Mouse (Mus musculus): ENCODE data around the gene Shtn1. TPM values are rescaled to one million over a fixed set of nuclear protein-coding genes. Genes with fewer than 3 reads are reported as not detected.

Gene Shtn1
- polyA plus RNA-seq, 1 experiment = 6.4 TPM

GRCm38 (mm10) chr19:59053931-59054631 is 21.8 kb downstream of the Shtn1 start:
- TF ChIP-seq POLR2A (IDR thresholded peaks at IDR 0.05; ENCODE audit: borderline replicate concordance, extremely low read depth, low read depth, low read length) = no peak
- TF ChIP-seq CTCF (IDR thresholded peaks at IDR 0.05; ENCODE audit: insufficient read depth, low read length) = no peak
- Histone ChIP-seq H3K4me3 (replicated peaks; ENCODE audit: extremely low read depth, low read depth, low read length) (no peak overlapping the region), H3K4me1 (ENCODE audit: control insufficient read depth, insufficient read depth, low read length) (no peaks in the 10 kb centered on the region)
- 94% methylated on average over 6 of the region's 6 CpGs for WGBS
- DNase-seq = no peak

GRCm38 (mm10) chr19:59052783-59053490 is 23.0 kb downstream of the Shtn1 start:
- TF ChIP-seq POLR2A (IDR thresholded peaks at IDR 0.05; ENCODE audit: borderline replicate concordance, extremely low read depth, low read depth, low read length) = no peak
- no peak for TF ChIP-seq CTCF (IDR thresholded peaks at IDR 0.05; ENCODE audit: insufficient read depth, low read length)
- no peak for DNase-seq

DNA sequence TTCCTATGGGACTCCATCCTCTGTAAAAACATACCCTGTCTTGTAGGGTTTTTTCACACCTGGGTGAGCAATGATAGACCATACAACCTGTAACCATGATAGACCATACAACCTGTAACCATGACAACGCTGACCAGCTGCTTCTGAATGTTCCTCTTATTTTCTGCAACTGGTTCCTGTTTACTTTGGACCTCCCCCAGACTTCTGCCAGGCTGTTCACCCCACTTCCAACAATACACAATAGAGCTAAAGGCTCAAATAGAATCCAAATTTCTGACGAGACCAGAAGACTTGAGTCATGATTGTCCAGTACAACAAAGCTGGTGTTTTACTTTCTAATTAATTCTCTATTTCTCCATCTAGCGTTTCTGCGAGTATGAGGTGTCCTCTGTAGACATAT is 23.8 kb downstream of the Shtn1 start:
- TF ChIP-seq CTCF (IDR thresholded peaks at IDR 0.05; ENCODE audit: insufficient read depth, low read length) = no peak
- TF ChIP-seq POLR2A (IDR thresholded peaks at IDR 0.05; ENCODE audit: borderline replicate concordance, extremely low read depth, low read depth, low read length) = no peak
- no peak for DNase-seq
- H3K4me1 ChIP-seq (ENCODE audit: control insufficient read depth, insufficient read depth, low read length) = no peaks in the 10 kb centered on the region
- no peak overlapping the region for H3K4me3 ChIP-seq (replicated peaks; ENCODE audit: extremely low read depth, low read depth, low read length)
- 45% methylated on average over 4 of the region's 4 CpGs for WGBS

More at GRCm38 (mm10) chr19:59052783-59053490, 23.0 kb downstream of the Shtn1 start:
- H3K4me1 ChIP-seq (ENCODE audit: control insufficient read depth, insufficient read depth, low read length) = no peaks in the 10 kb centered on the region
- 77% methylated on average over 9 of the region's 9 CpGs for WGBS
- no peak overlapping the region for H3K4me3 ChIP-seq (replicated peaks; ENCODE audit: extremely low read depth, low read depth, low read length)

DNA sequence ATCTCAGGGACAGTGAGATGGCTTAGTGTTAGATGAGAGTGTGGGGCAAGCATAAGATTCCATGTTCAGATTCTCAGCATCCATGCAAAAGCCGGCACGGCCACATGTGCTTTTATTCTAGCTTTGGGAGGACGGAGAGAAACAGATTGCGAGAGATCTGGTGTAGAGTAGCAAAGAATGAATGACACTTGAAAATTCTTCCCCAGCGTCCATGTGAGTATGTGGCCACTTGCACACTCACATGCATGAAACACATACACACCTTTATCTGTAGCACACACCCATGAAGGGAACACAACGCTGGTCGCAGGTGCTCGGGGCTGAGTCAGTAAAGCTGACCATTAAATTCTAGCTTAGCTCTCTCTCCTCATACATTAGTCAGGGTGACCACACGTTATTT is 24.3 kb downstream of the Shtn1 start:
- H3K4me1 ChIP-seq (ENCODE audit: control insufficient read depth, insufficient read depth, low read length) = no peaks in the 10 kb centered on the region
- DNase-seq = no peak
- TF ChIP-seq CTCF (IDR thresholded peaks at IDR 0.05; ENCODE audit: insufficient read depth, low read length) (no peak), POLR2A (IDR thresholded peaks at IDR 0.05; ENCODE audit: borderline replicate concordance, extremely low read depth, low read depth, low read length) (no peak)
- H3K4me3 ChIP-seq (replicated peaks; ENCODE audit: extremely low read depth, low read depth, low read length) = no peak overlapping the region
- 85% methylated on average over 9 of the region's 9 CpGs for WGBS

DNA sequence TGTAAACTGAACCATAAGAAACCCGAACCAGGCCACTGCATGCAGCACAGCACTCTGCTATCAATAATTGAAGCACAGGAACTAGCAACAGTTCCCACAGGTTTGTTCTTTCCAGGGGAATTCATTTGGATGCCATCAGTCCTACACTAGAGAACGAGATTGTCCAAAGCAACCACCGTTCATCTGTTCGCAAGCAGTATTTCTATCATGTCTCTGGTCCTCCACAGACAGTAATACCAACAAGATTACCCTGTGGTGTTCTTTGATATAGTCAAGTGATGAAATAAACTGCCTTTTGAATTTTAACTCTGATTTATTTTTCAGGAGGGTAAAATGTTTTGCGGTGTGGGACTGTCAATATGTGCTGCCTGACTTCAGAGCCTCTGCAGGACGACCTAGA is 27.0 kb downstream of the Shtn1 start:
- TF ChIP-seq CTCF (IDR thresholded peaks at IDR 0.05; ENCODE audit: insufficient read depth, low read length) (no peak), POLR2A (IDR thresholded peaks at IDR 0.05; ENCODE audit: borderline replicate concordance, extremely low read depth, low read depth, low read length) (no peak)
- no peaks in the 10 kb centered on the region for H3K4me1 ChIP-seq (ENCODE audit: control insufficient read depth, insufficient read depth, low read length)
- H3K4me3 ChIP-seq (replicated peaks; ENCODE audit: extremely low read depth, low read depth, low read length) = no peak overlapping the region
- 84% methylated on average over 6 of the region's 6 CpGs for WGBS
- DNase-seq = no peak

- 85% methylated on average over 5 of the region's 5 CpGs for WGBS
- no peak for DNase-seq
- no peaks in the 10 kb centered on the region for H3K4me1 ChIP-seq (ENCODE audit: control insufficient read depth, insufficient read depth, low read length)
- no peak for TF ChIP-seq POLR2A (IDR thresholded peaks at IDR 0.05; ENCODE audit: borderline replicate concordance, extremely low read depth, low read depth, low read length)
- no peak for TF ChIP-seq CTCF (IDR thresholded peaks at IDR 0.05; ENCODE audit: insufficient read depth, low read length)
- no peak overlapping the region for H3K4me3 ChIP-seq (replicated peaks; ENCODE audit: extremely low read depth, low read depth, low read length)
These were observed 28.4 kb downstream of the Shtn1 start for GRCm38 (mm10) chr19:59047511-59047910.

- DNase-seq = no peak
- no peak overlapping the region for H3K4me3 ChIP-seq (replicated peaks; ENCODE audit: extremely low read depth, low read depth, low read length)
- TF ChIP-seq CTCF (IDR thresholded peaks at IDR 0.05; ENCODE audit: insufficient read depth, low read length) = no peak
- TF ChIP-seq POLR2A (IDR thresholded peaks at IDR 0.05; ENCODE audit: borderline replicate concordance, extremely low read depth, low read depth, low read length) = no peak
- no peaks in the 10 kb centered on the region for H3K4me1 ChIP-seq (ENCODE audit: control insufficient read depth, insufficient read depth, low read length)
- 78% methylated on average over 3 of the region's 3 CpGs for WGBS
These were observed 34.8 kb downstream of the Shtn1 start for GRCm38 (mm10) chr19:59041086-59041485.

GRCm38 (mm10) chr19:59038793-59039192 is 37.1 kb downstream of the Shtn1 start:
- no peak overlapping the region for H3K4me3 ChIP-seq (replicated peaks; ENCODE audit: extremely low read depth, low read depth, low read length)
- no peak for DNase-seq
- TF ChIP-seq CTCF (IDR thresholded peaks at IDR 0.05; ENCODE audit: insufficient read depth, low read length) (no peak), POLR2A (IDR thresholded peaks at IDR 0.05; ENCODE audit: borderline replicate concordance, extremely low read depth, low read depth, low read length) (no peak)
- 88% methylated on average over 4 of the region's 4 CpGs for WGBS
- H3K4me1 ChIP-seq (ENCODE audit: control insufficient read depth, insufficient read depth, low read length) = no peaks in the 10 kb centered on the region

DNA sequence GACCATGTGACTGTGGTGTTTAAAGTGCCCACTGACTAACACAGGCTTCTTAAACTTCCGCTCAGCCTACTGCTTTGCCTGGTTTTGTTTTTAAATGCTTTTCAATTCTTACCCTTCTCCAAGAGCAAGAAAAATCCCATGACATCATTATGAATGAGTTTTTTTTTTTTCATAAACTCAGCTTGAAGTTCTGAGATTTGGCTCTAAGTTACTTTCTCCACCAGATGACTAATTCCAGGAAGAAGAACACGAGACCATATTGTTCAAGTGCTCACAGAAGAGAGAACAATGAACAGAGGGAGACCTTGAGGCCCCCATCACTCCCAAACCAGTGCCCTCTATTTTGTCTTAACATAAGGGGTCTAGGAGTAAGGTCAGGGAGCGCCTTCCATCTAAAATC is 39.1 kb downstream of the Shtn1 start:
- DNase-seq = no peak
- TF ChIP-seq POLR2A (IDR thresholded peaks at IDR 0.05; ENCODE audit: borderline replicate concordance, extremely low read depth, low read depth, low read length) (no peak), CTCF (IDR thresholded peaks at IDR 0.05; ENCODE audit: insufficient read depth, low read length) (no peak)
- WGBS = 68% methylated on average over 3 of the region's 3 CpGs
- no peak overlapping the region for H3K4me3 ChIP-seq (replicated peaks; ENCODE audit: extremely low read depth, low read depth, low read length)
- no peaks in the 10 kb centered on the region for H3K4me1 ChIP-seq (ENCODE audit: control insufficient read depth, insufficient read depth, low read length)

- TF ChIP-seq POLR2A (IDR thresholded peaks at IDR 0.05; ENCODE audit: borderline replicate concordance, extremely low read depth, low read depth, low read length) = no peak
- no peak for TF ChIP-seq CTCF (IDR thresholded peaks at IDR 0.05; ENCODE audit: insufficient read depth, low read length)
- no peaks in the 10 kb centered on the region for H3K4me1 ChIP-seq (ENCODE audit: control insufficient read depth, insufficient read depth, low read length)
- no peak overlapping the region for H3K4me3 ChIP-seq (replicated peaks; ENCODE audit: extremely low read depth, low read depth, low read length)
- 84% methylated on average over 4 of the region's 4 CpGs for WGBS
- DNase-seq = no peak
These were observed 42.7 kb downstream of the Shtn1 start for GRCm38 (mm10) chr19:59033241-59033640.

Measured in lung, adult 2 months (tissue).